Mouse (Mus musculus): ENCODE data around the gene Bpgm.

DNA sequence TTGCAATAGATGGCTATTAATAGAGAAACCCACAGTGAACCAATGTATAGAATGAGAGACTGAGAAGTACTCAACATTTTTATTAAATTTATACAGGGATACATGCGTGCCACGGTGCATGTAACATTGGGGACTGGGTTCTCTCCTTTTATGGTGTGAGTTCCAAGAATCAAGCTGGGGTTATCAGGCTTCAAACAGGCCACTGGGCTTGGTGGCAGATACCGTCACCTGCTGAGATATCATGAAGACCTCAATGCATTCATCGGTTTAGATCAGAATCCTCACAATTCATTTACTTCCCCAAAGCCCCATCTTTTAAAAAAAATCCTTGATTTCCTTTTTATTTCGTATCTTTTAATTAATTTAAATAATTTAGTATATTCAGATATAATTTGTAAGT is 34.3 kb downstream of the Bpgm start:
- TF ChIP-seq CTCF (IDR thresholded peaks at IDR 0.05; ENCODE audit: insufficient read depth, low read depth, low read length): no peak
- no peak for TF ChIP-seq POLR2A (IDR thresholded peaks at IDR 0.05; ENCODE audit: insufficient read depth, low read depth, low read length)
